11 mouse cellular contexts compared by ENCODE assay signal in genomic region chr17:82636459-82637189, GRCm38 (mm10).
"Had no signal": no experiment of that assay in that cellular context is flagged by ENCODE, and none has a peak within 500 bp of the region (broad histone marks: within the 10 kb centered on the region; RNA-seq: fewer than 3 reads in every experiment).

No protein-coding gene starts in this region.

- H3K4me3 ChIP-seq: limb, embryonic 12.5 days; liver, embryonic 12.5 days; lung, embryonic 15.5 days; midbrain, embryonic 13.5 days had no signal

- H3K27ac ChIP-seq: hindbrain, postnatal 0 days; limb, embryonic 12.5 days; liver, embryonic 12.5 days; lung, embryonic 15.5 days; midbrain, embryonic 13.5 days; stomach, postnatal 0 days had no signal

- H3K4me1 ChIP-seq: limb, embryonic 12.5 days; liver, embryonic 12.5 days; lung, embryonic 15.5 days; midbrain, embryonic 13.5 days had no signal

- H3K36me3 ChIP-seq: limb, embryonic 12.5 days; liver, embryonic 12.5 days; lung, embryonic 15.5 days; midbrain, embryonic 13.5 days had no signal

- H3K9me3 ChIP-seq: limb, embryonic 12.5 days; liver, embryonic 12.5 days; lung, embryonic 15.5 days; midbrain, embryonic 13.5 days had no signal

- H3K4me2 ChIP-seq: limb, embryonic 12.5 days; liver, embryonic 12.5 days; lung, embryonic 15.5 days; midbrain, embryonic 13.5 days had no signal

- H3K27me3 ChIP-seq: limb, embryonic 12.5 days; liver, embryonic 12.5 days; lung, embryonic 15.5 days; midbrain, embryonic 13.5 days had no signal

- DNase-seq: kidney, adult 11 months; layer of hippocampus, adult 9-11 months; layer of hippocampus, postnatal 36 days; lung, postnatal 14 days; thymus, postnatal 4 days had no signal

- ATAC-seq: hindbrain, postnatal 0 days; liver, embryonic 12.5 days; midbrain, embryonic 13.5 days had no signal

- H3K9ac ChIP-seq: limb, embryonic 12.5 days; liver, embryonic 12.5 days; lung, embryonic 15.5 days; midbrain, embryonic 13.5 days had no signal
